Mouse (Mus musculus) cortical plate, adult 2 months (tissue): ENCODE data around the gene Anp32e. TPM values are rescaled to one million over a fixed set of nuclear protein-coding genes. Genes with fewer than 3 reads are reported as not detected.
A peak's percentile ranks its signal among the peaks of the same experiment; 100 is the strongest.

ENCODE experiments used
- H3K27ac ChIP-seq: fragments of 200-500 bp; 2 replicates; pipeline ENCODE4 v1.5.1; 2012; ENCODE audit warnings: low read length, control low read depth, inconsistent platforms; ENCODE audit not compliant: insufficient read depth
- H3K4me1 ChIP-seq: fragments of 200-500 bp; 2 replicates; pipeline ENCODE4 v1.6.1; 2011; ENCODE audit warnings: low read length; ENCODE audit not compliant: control insufficient read depth, insufficient read depth
- H3K4me3 ChIP-seq: fragments of 200-500 bp; 2 replicates; pipeline ENCODE4 v1.5.1; 2011; ENCODE audit warnings: mild to moderate bottlenecking, low read length, control low read depth; ENCODE audit not compliant: insufficient read depth
- CTCF ChIP-seq: fragments of 200-500 bp; IDR thresholded peaks from 2 replicates; pipeline ENCODE4 v1.5.1; 2011; ENCODE audit warnings: mild to moderate bottlenecking, control low read depth, low read length; ENCODE audit not compliant: insufficient read depth; ENCODE audit errors: extremely low read depth
- POLR2A ChIP-seq: fragments of 200-500 bp; IDR thresholded peaks from 2 replicates; pipeline ENCODE4 v1.6.1; 2011; ENCODE audit warnings: mild to moderate bottlenecking, low read length, control low read depth; ENCODE audit not compliant: insufficient read depth; ENCODE audit errors: extremely low read depth
- polyA plus RNA-seq: library from polyadenylated mRNA; depleted of rRNA; stranded (reverse); fragments of >200 nt; gene quantifications from 2 replicates; pipeline ENCODE4 v1.2.3, GENCODE M21; 2012; rRNA removed

Gene Anp32e
- polyA plus RNA-seq = 69.8 and 85.5 TPM in 2 replicates

DNA sequence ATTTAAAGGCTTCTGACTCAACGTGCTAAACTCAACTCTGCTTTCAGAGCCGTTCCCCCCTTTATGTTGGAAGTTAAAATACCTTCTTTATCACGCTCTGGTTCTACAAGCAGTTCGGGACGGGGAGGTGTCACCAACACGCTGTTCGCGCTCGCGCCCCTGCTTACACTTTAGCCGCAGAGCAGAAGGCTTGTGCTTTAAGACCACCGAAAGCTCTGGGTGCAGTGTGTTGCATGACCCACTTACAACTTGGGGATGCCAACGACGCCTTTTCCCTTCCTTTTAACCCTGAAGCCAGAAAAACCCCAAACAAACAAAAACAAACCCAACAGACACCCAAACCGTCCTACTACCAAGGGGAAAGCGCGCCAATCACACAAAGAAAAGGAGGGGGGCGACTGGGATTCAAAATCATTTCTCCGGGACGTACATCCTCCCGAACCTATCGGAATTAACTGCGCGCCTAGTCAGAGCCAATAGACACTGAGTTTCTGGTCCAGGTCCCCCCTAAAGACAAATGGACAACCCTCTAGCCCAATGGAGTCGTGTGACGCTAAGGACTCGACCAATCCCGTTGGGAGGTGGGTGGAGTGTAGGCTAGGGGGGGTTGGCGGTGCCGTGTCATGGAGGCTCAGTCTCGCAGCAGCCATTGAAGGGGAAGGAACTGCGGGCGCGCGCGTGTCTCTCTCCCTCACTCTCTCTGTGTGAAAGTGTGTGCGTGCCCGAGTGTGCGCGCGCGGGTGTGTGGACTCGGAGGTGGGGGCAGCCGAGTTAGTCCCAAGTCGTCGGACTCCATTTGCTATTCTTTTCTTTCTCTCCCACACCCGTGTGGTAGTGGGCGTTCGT, at the start of gene Anp32e:
TSS of gene Anp32e (plus strand) at position 589 of the 846 bp plus-strand sequence.
- TF ChIP-seq CTCF (no peak), POLR2A (peak; percentile 95)
- H3K27ac ChIP-seq = peak within 1 kb of the TSS; percentile 17; the same call in 1 of the 2 replicates
- H3K4me3 ChIP-seq = peak within 1 kb of the TSS; percentile 52
- H3K4me1 ChIP-seq = no peaks in the 10 kb centered on the region

DNA sequence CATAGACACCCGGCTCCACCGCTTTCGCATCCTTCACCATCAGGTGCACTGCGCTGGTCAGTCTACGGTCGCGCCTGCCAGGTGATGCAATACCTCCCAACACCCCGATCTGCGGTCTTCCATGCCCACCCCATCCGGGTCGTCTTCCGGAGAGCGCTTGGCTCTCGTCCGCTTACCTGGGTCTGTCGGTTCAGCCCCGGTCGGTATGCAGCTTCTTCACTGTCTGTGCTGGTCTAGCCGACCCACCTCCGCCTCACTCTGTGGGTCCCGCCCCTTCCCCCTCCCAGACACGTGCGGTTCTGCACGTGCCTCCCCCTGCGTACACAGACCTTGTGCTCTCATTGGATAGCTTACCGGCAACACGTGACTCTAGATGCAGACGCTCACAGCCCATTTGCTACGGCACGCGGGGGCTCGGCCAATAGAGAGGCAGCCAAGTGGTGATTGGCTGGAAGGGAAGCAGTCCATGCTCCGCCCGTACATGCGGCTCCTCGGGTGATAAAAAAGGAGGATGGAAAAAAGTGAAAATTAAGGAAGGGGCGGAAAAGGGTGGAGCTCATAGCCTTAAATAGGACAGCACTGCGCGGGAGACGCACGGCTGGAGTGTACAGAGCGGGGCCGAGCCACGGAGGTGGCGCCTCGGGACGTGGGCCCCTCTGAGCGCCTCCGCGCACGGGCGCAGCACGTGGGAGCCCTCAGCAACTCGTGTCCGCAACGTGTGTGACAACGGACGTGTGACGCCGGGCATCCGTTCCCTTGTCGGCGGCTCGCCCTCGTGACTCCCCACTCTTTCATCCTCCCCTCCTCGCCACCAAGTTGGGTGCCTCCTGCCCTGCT, 46.8 kb upstream of the Anp32e start, which contains the start of gene Ciart:
TSS of gene Ciart (minus strand) at position 273 of the 837 bp plus-strand sequence.
- Histone ChIP-seq H3K27ac (peak within 1 kb of the TSS; percentile 75), H3K4me3 (peak within 1 kb of the TSS; percentile 88), H3K4me1 (peaks cover 1% of the 10 kb centered on the region; the same call in 1 of the 2 replicates)
- no peak for TF ChIP-seq CTCF
- peak; percentile 86 for TF ChIP-seq POLR2A

DNA sequence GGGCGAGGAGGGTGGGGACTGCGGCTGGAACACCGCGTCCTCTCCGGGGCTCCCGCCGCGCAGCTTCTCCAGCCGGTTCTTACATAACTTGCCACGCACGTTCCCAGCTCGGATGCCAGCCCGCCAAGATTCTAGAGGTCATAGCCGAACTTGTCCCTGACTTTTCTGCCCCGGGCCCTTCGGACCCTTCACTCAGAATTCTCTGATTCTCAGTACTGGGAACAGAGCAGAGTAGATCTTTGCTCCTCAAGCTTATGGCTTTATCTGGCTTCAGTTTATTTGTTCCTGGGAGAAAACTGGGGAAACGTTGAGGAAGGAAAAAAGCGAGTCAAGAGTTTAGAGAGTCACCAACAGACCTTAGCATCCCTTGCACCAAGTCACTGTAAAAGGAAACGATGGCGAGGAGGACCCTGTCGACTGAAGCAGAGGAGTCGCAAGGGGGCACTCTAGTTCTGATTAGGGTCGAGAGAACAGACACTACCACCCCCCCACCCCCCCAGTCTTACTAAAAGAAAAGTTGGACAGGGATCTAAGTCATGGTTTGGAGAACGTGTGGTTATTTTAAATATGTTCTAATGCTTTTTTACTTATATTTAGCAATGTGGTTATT, 46.1 kb upstream of the Anp32e start:
- H3K4me3 ChIP-seq = peak overlapping the region; percentile 88
- peak; percentile 58 for TF ChIP-seq CTCF
- TF ChIP-seq POLR2A = no peak
- H3K27ac ChIP-seq = peak overlapping the region; percentile 75

DNA sequence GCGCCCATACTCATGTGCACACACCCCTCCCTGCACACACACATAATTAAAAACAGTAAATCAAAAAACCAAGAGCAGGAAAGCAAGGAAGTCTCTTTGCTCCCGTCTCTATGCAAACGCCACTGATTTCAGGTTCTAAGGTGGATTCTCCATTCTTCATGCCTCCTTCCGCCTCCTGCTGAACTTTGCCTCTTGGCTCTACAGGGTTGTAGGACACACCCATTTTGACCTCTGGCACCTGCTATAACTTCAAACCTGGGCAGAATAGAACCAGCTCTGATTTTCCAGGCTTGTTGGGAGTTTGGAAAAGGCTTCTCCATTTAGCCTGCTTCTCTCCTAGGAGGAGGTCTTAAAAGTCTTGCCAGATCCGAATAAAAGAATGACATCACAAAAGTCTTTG, 44.6 kb upstream of the Anp32e start:
- no peak for TF ChIP-seq POLR2A
- TF ChIP-seq CTCF = no peak

More for the DNA sequence above, 46.1 kb upstream of the Anp32e start:
- H3K4me1 ChIP-seq = peaks cover 1% of the 10 kb centered on the region; the same call in 1 of the 2 replicates

DNA sequence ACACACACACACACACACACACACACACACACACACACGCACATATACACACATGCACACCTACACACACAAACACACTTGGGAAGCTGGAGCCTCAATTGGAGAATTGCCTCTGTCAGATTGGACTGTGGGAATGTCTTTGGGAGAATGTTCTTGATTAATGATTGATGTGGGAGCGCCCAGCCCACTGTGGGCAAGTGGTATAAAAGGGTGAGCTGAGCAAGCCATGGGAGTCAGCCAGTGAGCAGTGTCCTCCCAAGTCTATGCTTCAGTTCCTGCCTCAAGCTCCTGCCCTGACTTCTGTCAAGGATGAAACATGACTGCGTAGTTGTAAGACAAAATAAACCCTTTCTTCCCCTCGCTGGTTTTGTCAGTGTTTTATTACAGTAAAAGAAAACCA, 41.5 kb upstream of the Anp32e start:
- TF ChIP-seq POLR2A = no peak
- no peak for TF ChIP-seq CTCF
- Histone ChIP-seq H3K4me1 (peaks cover 4% of the 10 kb centered on the region; the same call in 1 of the 2 replicates), H3K27ac (no peak overlapping the region), H3K4me3 (no peak overlapping the region)

More for the DNA sequence above, 44.6 kb upstream of the Anp32e start:
- peaks cover 1% of the 10 kb centered on the region; the same call in 1 of the 2 replicates for H3K4me1 ChIP-seq
- H3K4me3 ChIP-seq = no peak overlapping the region
- H3K27ac ChIP-seq = no peak overlapping the region

DNA sequence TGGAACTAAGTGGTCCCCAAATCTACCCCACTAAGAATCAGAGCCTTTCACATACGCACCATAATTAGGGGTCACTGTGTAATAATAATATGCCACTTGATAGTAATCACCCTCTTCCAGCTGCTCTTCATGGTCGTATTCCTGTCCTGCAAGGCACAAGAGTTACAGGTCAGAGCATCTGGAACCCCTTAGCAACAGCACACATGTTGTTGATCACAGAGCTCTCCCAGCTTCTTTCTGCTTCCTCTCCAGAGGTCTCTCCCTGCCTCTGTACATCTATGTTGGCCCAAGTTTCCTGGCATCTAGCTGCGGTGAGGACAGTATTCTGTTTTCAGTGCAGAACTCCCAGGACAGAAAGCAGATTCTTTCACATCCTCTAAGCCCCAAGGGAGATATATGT, 39.4 kb upstream of the Anp32e start:
- Histone ChIP-seq H3K4me3 (no peak overlapping the region), H3K27ac (no peak overlapping the region), H3K4me1 (0 out of 2 replicates have a peak, but pooled peaks cover 3% of the 10 kb centered on the region)
- TF ChIP-seq CTCF (no peak), POLR2A (no peak)

DNA sequence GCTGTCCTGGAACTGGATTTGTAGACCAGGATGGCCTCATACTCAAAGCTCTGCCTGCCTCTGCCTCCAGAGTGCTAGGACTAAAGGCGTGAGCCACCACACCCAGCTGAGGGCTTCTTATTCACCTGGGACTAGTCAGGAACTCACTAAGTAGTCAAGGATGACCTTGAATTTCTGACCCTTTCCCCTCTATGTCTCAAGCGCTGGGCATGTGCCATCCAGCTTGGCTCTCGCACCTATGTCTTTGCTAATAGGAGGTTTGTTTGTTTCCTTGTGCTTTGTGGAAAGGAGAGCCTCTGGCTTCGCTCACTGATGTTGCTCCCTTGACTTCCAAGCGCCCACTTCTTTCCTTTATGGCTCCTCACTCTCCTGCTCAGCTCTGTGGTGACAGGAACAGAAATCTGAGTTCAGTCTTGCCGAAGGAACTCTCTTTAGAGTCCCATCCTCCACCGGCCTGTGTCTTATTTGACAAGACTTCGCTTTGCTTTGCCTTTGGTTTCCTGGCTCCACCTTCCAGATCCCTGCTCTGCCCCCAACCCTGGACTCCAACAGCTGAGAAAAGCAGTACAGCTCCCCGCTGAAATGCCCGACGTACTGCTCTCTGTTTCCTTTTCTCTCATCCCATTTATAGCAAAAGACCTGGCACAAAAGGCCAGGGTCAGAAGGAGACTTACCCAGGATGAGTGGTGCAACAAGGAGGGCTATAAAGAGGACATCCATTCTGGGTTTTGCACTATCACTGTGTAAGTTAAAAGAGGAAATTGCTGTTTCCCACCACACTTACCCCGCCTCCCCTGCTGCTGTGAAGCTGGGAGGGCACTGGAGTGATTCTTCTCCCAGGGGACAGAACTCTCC, 37.6 kb upstream of the Anp32e start, which contains the start of gene BC028528:
TSS of gene BC028528 (minus strand) at position 795 of the 855 bp plus-strand sequence.
- Histone ChIP-seq H3K4me3 (peak within 1 kb of the TSS; percentile 8), H3K4me1 (0 out of 2 replicates have a peak, but pooled peaks cover 3% of the 10 kb centered on the region), H3K27ac (peak within 1 kb of the TSS; percentile 90)
- no peak for TF ChIP-seq CTCF
- no peak for TF ChIP-seq POLR2A

DNA sequence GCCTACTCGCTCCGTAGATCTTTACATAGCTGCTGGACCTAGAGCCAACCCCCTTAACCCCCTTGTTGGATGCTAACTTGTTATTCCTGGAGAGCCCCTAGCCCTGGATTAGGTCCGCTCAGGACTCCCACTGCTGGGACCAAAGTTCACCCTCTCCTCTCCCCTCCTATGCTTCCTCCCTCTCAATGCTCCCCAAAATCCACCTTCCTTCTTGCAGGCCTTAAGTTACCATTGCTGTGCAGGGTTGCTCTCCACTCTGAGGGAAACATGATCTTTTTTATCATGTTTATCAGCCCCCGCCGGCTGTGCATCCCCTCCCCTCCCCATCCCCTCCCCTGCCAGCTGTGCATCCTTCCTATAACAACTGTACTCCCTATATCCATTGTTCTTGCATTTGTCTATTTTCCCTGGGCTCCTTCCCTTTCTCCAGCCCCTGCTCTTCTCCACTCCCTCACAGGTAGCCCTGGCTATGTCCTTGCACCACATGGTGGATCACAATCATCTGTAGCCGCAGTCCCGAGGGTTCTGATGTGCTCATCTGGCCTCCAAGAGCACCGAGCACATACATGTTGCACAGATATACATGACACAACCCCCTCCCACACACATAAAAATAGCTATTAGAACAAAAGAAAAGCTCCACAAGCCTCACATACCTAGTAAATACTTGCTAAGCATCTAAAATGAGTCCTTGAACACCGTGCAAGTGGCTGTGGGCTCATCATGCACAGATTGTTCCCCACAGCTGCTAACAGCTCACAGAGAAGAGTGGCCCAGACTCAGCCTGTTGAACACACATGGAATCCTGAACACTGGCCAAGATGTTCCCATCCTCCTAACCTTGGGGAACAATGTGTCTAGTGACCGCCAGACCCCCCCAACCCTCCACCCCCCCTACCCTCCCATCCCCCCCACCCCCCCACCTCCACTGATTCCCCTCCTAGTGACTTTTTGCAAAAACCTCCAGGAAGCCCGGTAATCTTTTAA, 36.7 kb upstream of the Anp32e start:
- H3K4me1 ChIP-seq = 0 out of 2 replicates have a peak, but pooled peaks cover 3% of the 10 kb centered on the region
- TF ChIP-seq CTCF (no peak), POLR2A (no peak)
- peak overlapping the region; percentile 90 for H3K27ac ChIP-seq
- H3K4me3 ChIP-seq = no peak overlapping the region
